Mouse (Mus musculus): ENCODE data around the gene Tmem184b. TPM values are rescaled to one million over a fixed set of nuclear protein-coding genes. Genes with fewer than 3 reads are reported as not detected.

Gene Tmem184b
- total RNA-seq, 2 experiments from 2014 or later = 46.6 to 75.2 TPM

Small RNA genes within 50 kb of the gene (microRNA-seq; reads per million reads assigned to microRNA genes)
- gene Mir1943 = 2.2 reads per million

Other genes starting within 250 kb of the Tmem184b start
- 1 to 10 TPM; 1.3 to 1.8 TPM for gene Sox10, start 238.3 kb downstream of the Tmem184b start, total RNA-seq (2021)
- 10 to 100 TPM; 17.7 to 18.1 TPM for gene Pick1, start 174.4 kb downstream of the Tmem184b start, total RNA-seq (2021)
- gene Gm49486, start 174.2 kb downstream of the Tmem184b start, total RNA-seq (2021) = under 1 TPM in 1 of 2 experiments, not detected in 1; 0.13 TPM
- not detected for gene Slc16a8, start 148.8 kb downstream of the Tmem184b start, total RNA-seq (2021)
- not detected for gene Baiap2l2, start 118.0 kb downstream of the Tmem184b start, total RNA-seq (2021)
- 10 to 100 TPM; 25.1 to 30.8 TPM for gene Pla2g6, start 75.2 kb downstream of the Tmem184b start, total RNA-seq (2021)
- gene Maff, start 56.9 kb downstream of the Tmem184b start, total RNA-seq (2021) = 10 to 100 TPM in 1 of 2 experiments, 1 to 10 TPM in 1; 6.3 to 19.1 TPM
- gene Csnk1e, start 52.0 kb upstream of the Tmem184b start, total RNA-seq (2021) = 10 to 100 TPM; 69.0 to 96.0 TPM
- 1 to 10 TPM in 1 of 2 experiments, under 1 TPM in 1; 0.30 to 2.3 TPM for gene Kcnj4, start 101.7 kb upstream of the Tmem184b start, total RNA-seq (2021)
- gene Kdelr3, start 112.8 kb upstream of the Tmem184b start, total RNA-seq (2021) = 1 to 10 TPM; 3.6 to 6.3 TPM
- 100 to 1,000 TPM; 228 to 300 TPM for gene Ddx17, start 143.2 kb upstream of the Tmem184b start, total RNA-seq (2021)
- gene Dmc1, start 201.5 kb upstream of the Tmem184b start, total RNA-seq (2021) = 1 to 10 TPM in 1 of 2 experiments, under 1 TPM in 1; 0.83 to 1.6 TPM